Mouse (Mus musculus): ENCODE data around the gene Nelfcd. TPM values are rescaled to one million over a fixed set of nuclear protein-coding genes. Genes with fewer than 3 reads are reported as not detected.

The Nelfcd gene
- 115 and 118 TPM in 2 replicates for polyA plus RNA-seq (2015; fragmentation: Nextera tagmentation; extraction: Ambion mirVana)

DNA sequence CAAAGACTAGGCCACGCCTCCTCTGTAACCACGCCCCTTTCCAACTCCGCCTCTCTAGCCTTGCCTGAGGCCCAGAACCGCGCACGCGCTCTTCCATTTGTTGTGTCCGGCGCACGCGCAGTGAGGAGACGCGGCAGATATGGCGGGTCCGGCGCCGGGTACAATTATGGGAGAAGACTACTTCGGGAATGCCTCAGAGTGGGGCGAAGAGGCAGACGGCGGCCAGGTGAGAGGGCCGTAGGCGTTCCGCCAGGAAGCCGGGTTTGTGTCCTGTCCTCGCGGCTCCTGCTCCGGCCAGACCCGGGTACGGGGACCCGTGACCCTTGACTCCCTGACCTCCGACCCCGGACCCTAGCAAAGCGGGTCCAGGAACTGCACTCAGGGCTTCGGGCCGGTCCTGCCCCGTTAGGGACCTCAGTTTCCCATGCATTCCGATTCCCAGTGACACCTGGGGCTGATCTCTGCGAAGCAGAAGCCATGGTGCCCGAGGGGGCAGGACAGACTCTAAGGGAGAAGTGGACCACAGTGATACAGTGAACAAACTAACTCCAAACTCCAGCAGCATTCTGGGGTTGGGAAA is at the start of gene Nelfcd:
Nelfcd (plus strand) TSS at position 74 of the 580 bp plus-strand sequence.
- Histone ChIP-seq H3K9ac (peak within 1 kb of the TSS; percentile 91), H3K27me3 (no peaks in the 10 kb centered on the region), H3K4me2 (peak within 1 kb of the TSS; percentile 86), H3K27ac (peak within 1 kb of the TSS; percentile 35; the same call in 1 of the 2 replicates), H3K4me1 (replicated peaks) (peaks cover 21% of the 10 kb centered on the region), H3K9me3 (no peaks in the 10 kb centered on the region), H3K4me3 (peak within 1 kb of the TSS; percentile 93), H3K36me3 (peaks cover 11% of the 10 kb centered on the region)
- under 1% methylated on average over 40 of the region's 40 CpGs for WGBS
- ATAC-seq (ENCODE audit: low FRiP score): peak; percentile 92

DNA sequence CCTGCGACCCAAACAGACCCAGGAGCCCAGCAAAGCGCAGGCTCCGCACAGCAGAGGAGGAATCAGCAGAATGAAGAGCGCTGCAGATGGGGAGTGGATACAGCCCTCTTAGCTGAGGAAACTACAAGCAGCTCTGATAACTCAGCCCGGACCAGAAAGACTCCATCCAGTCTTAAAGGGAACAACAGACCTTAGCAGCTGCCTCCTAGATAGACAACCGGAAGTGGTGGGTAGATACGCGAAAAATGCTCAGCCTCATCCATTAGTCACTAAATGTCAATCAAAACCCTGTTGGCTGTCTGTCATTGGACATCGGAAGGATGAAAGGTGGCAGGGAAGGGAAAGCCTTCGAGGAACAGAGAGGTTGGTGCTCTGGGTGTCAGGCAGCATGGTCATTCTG is 49.0 kb upstream of the Nelfcd start:
- H3K9me3 ChIP-seq: no peaks in the 10 kb centered on the region
- H3K4me2 ChIP-seq: no peak overlapping the region
- H3K27ac ChIP-seq: no peak overlapping the region
- WGBS: 87% methylated on average over 10 of the region's 10 CpGs
- ATAC-seq (ENCODE audit: low FRiP score): no peak
- no peaks in the 10 kb centered on the region for H3K4me1 ChIP-seq (replicated peaks)
- no peaks in the 10 kb centered on the region for H3K36me3 ChIP-seq
- H3K9ac ChIP-seq: no peak overlapping the region
- H3K4me3 ChIP-seq: no peak overlapping the region
- H3K27me3 ChIP-seq: no peaks in the 10 kb centered on the region

DNA sequence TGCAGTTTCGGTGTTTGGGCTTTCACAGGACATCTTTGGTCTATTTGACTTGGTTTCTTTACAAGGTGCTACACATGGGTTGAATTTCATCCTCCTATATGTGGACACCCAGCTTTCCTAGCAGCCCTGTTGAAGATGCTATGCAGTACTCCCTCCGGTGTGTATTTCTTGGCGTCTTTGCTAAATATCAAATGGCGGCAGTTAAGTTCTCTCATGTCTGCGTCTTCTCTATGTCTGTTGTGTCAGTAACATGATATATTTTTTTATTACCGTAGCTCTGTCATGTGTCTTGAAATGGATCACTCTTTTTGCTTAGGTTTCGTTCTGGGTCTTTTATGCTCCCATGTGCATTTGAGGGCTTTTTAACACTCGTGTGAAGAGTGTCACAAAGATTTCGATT is 34.6 kb upstream of the Nelfcd start:
- no peaks in the 10 kb centered on the region for H3K4me1 ChIP-seq (replicated peaks)
- no peak overlapping the region for H3K9ac ChIP-seq
- 94% methylated on average over 9 of the region's 9 CpGs for WGBS
- H3K4me2 ChIP-seq: no peak overlapping the region
- no peaks in the 10 kb centered on the region for H3K27me3 ChIP-seq
- H3K4me3 ChIP-seq: no peak overlapping the region
- H3K36me3 ChIP-seq: no peaks in the 10 kb centered on the region
- no peaks in the 10 kb centered on the region for H3K9me3 ChIP-seq
- no peak for ATAC-seq (ENCODE audit: low FRiP score)
- H3K27ac ChIP-seq: no peak overlapping the region

DNA sequence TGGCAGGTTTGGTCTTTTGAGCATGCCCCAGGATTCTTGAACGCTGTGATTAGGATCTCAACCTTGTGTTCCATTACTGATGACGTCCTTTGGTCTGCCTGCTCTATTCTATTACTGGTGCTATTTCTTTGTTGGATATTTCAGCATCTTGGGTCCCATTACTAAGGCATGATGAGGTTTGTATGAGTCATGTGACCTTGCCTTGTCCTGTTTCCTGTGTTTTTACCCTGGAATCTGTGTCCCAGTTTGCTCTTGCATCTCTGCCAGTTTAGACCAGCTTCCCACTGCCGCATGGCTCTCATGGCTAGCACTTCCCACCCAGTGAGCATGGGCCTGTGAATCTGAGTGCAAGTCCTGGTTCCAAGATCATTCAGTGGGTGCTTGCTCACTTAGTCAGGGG is 23.7 kb upstream of the Nelfcd start:
- Histone ChIP-seq H3K9me3 (peaks cover 4% of the 10 kb centered on the region; the same call in 1 of the 2 replicates), H3K36me3 (no peaks in the 10 kb centered on the region), H3K9ac (no peak overlapping the region), H3K4me1 (replicated peaks) (no peaks in the 10 kb centered on the region), H3K27me3 (no peaks in the 10 kb centered on the region), H3K4me3 (no peak overlapping the region), H3K4me2 (no peak overlapping the region), H3K27ac (no peak overlapping the region)
- WGBS: 92% methylated on average over 3 of the region's 3 CpGs
- no peak for ATAC-seq (ENCODE audit: low FRiP score)

DNA sequence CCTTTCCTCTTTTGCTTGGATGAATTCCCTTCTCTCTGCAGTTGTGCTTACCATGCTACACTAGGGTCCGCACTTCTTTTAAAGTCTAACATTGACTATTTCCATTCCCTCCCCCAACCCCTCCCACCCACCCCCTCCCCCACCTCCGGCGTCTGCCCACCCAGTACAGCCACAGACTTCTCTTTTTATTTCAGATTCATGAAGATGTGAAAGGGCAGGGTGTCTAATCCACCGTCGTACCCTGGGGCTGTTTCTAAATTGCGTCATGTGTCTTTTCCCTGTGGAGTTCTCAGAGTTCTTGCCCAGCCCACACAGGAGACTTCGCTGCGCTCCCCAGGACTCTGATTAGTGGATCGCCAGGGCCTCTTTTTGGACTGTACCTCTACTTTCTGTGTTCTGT is 23.1 kb upstream of the Nelfcd start:
- H3K36me3 ChIP-seq: no peaks in the 10 kb centered on the region
- no peak overlapping the region for H3K4me3 ChIP-seq
- H3K4me1 ChIP-seq (replicated peaks): no peaks in the 10 kb centered on the region
- ATAC-seq (ENCODE audit: low FRiP score): no peak
- no peaks in the 10 kb centered on the region for H3K27me3 ChIP-seq
- no peak overlapping the region for H3K4me2 ChIP-seq
- WGBS: 68% methylated on average over 9 of the region's 9 CpGs
- no peak overlapping the region for H3K9ac ChIP-seq
- no peak overlapping the region for H3K27ac ChIP-seq
- H3K9me3 ChIP-seq: peaks cover 4% of the 10 kb centered on the region; the same call in 1 of the 2 replicates

DNA sequence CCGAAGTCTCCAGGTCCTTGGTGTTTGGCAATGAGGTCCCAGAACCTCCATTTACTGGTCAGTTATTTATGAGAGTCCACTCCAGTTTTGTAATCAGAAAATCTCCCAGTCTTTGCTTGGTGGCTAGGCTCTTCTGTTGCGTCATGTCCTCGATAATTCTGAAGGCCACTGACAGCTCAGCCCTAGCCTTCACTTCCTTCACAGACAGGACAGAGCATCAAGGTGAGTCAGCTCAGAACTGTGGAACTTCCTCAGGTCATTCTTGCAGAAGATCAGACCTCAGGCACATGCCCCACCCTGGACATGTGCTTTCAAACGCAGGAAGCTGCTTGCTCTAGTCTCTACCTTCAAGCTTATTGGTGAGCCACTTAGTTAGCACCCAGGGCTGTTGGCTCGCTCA is 22.2 kb upstream of the Nelfcd start:
- no peak overlapping the region for H3K27ac ChIP-seq
- no peak overlapping the region for H3K4me2 ChIP-seq
- no peaks in the 10 kb centered on the region for H3K36me3 ChIP-seq
- H3K4me1 ChIP-seq (replicated peaks): no peaks in the 10 kb centered on the region
- no peak overlapping the region for H3K9ac ChIP-seq
- H3K4me3 ChIP-seq: no peak overlapping the region
- peaks cover 4% of the 10 kb centered on the region; the same call in 1 of the 2 replicates for H3K9me3 ChIP-seq
- ATAC-seq (ENCODE audit: low FRiP score): no peak
- 90% methylated on average over 5 of the region's 5 CpGs for WGBS
- no peaks in the 10 kb centered on the region for H3K27me3 ChIP-seq

DNA sequence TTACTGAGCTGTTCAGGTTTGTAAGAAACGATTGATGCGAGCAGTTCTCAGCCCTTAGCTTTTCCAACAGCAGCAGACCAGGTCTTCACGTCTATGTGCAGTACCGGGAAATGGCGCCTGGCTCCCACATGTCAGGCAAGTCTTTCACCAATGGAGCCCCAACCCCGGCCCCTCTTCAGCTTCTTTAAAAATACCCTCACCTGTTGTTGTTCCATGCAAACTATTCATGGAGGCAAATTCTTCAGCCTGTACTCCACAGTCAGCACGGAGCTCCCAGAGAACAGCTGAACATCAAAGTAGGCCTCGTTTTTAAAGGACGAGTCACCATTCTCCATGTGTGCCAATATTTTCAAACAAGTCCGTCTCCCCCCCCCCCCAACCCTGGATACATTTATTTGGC is 19.0 kb upstream of the Nelfcd start:
- 85% methylated on average over 10 of the region's 10 CpGs for WGBS
- no peak overlapping the region for H3K27ac ChIP-seq
- H3K4me2 ChIP-seq: no peak overlapping the region
- no peaks in the 10 kb centered on the region for H3K27me3 ChIP-seq
- H3K4me1 ChIP-seq (replicated peaks): no peaks in the 10 kb centered on the region
- H3K36me3 ChIP-seq: no peaks in the 10 kb centered on the region
- 0 out of 2 replicates have a peak, but pooled peaks cover 4% of the 10 kb centered on the region for H3K9me3 ChIP-seq
- H3K9ac ChIP-seq: no peak overlapping the region
- no peak for ATAC-seq (ENCODE audit: low FRiP score)
- H3K4me3 ChIP-seq: no peak overlapping the region

DNA sequence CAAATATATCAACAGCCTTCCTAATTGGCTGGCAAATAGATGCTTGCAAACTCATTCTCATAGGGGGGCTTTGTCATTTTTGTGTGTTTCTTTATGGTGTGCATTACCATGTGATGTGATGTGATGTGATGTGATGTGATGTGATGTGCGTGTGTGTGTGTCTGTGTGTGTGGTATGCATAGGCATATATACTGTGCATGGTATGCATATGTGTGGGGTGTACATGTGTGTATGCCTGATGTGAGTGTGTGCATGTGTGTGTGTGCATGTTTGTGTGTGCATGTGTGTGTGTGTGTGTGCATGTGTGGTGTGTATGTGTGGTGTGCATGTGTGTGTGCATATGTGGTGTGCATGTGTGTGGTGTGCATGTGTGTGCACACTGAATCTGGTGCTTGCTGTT is 18.5 kb upstream of the Nelfcd start:
- ATAC-seq (ENCODE audit: low FRiP score): no peak
- Histone ChIP-seq H3K27me3 (no peaks in the 10 kb centered on the region), H3K27ac (no peak overlapping the region), H3K36me3 (no peaks in the 10 kb centered on the region), H3K4me1 (replicated peaks) (no peaks in the 10 kb centered on the region), H3K9me3 (0 out of 2 replicates have a peak, but pooled peaks cover under 1% of the 10 kb centered on the region), H3K4me2 (no peak overlapping the region), H3K9ac (no peak overlapping the region), H3K4me3 (no peak overlapping the region)
- WGBS: 85% methylated on average over 1 of the region's 1 CpGs

DNA sequence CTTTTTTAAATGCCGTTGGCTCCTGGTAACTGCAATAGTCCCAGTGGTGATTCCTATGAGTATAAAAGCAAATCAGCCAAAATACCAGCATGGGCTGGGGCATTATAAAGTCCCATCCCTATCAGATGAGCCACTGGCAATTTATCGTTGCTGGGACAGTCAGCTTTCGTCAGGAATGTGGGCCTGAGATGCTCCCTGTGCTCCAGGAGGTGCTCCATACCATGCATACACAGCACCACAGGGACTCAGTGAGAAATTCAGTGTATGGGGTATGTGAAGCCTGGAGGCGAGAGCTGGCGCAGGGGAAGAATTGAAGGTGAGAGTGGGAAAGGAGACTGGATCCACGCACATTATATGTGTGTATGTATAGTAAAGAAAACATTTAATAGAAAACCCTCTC is 17.7 kb upstream of the Nelfcd start:
- Histone ChIP-seq H3K4me3 (no peak overlapping the region), H3K27me3 (no peaks in the 10 kb centered on the region), H3K9me3 (no peaks in the 10 kb centered on the region), H3K4me1 (replicated peaks) (no peaks in the 10 kb centered on the region), H3K9ac (no peak overlapping the region), H3K36me3 (no peaks in the 10 kb centered on the region), H3K4me2 (no peak overlapping the region), H3K27ac (no peak overlapping the region)
- WGBS: 89% methylated on average over 6 of the region's 6 CpGs
- ATAC-seq (ENCODE audit: low FRiP score): no peak

DNA sequence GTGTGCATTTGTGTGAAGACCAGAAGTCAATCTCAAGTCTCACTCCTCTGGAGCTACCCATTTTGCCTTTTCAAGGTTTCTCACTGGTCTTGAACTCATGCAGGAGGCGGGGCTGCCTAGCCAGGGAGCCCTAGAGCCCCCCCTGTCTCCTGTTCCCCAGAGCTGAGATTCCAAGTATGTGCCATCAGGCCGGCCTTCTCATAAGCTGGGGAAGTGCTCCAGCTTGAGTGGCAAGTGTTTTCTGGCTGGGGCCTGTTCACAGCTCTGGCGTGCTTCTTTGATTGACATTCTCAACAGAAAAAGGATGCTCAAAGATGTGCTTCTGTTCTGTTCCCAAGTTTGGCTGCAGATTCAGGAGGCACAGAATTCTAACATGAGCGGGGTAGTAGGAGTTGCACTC is 15.2 kb upstream of the Nelfcd start:
- no peaks in the 10 kb centered on the region for H3K9me3 ChIP-seq
- H3K4me2 ChIP-seq: no peak overlapping the region
- no peak overlapping the region for H3K9ac ChIP-seq
- no peak overlapping the region for H3K4me3 ChIP-seq
- H3K4me1 ChIP-seq (replicated peaks): no peaks in the 10 kb centered on the region
- no peaks in the 10 kb centered on the region for H3K27me3 ChIP-seq
- 81% methylated on average over 4 of the region's 4 CpGs for WGBS
- H3K27ac ChIP-seq: no peak overlapping the region
- no peak for ATAC-seq (ENCODE audit: low FRiP score)
- H3K36me3 ChIP-seq: no peaks in the 10 kb centered on the region

DNA sequence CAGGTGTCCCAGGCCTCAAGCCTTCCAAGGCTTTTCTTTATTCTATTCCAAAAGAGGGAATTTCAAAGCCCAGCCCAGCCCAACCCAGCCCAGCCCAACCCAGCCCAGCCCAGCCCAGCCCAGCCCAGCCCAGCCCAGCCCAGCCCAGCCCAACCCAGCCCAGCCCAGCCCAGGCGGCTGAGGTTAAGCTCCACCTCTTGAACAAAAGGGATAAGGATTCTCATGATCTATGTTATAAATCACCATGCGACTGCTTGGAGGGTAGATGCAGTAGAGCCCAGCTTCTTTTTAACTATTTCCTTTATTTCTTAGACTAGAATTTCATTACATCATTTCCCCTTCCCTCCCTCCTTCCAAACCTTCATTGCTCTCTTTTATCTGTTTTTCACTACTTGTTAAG is 5.4 kb upstream of the Nelfcd start:
- ATAC-seq (ENCODE audit: low FRiP score): no peak
- H3K4me1 ChIP-seq (replicated peaks): no peaks in the 10 kb centered on the region
- 53% methylated on average over 2 of the region's 2 CpGs for WGBS

DNA sequence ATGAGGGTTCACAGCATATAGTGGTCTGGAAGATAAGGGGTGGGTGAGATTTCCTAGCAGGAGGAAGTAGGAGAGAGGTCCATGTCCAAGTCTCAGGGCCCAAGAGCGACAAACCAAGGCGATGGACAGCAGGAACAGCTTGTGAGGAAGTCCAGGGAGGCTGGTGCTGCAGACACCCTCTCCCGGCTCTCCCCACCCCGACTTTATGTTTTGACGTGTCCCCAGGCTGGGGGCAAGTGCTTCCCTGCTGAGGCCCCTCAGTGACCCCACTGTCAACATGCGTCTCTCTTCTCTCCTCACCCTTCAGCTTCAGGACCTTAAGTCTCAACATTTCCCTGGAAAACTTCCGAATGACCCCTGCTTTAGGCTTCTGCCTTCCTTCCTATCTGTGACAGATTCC is 2.5 kb upstream of the Nelfcd start:
- no peaks in the 10 kb centered on the region for H3K36me3 ChIP-seq
- H3K4me3 ChIP-seq: no peak overlapping the region
- H3K9me3 ChIP-seq: no peaks in the 10 kb centered on the region
- WGBS: 83% methylated on average over 7 of the region's 7 CpGs
- H3K4me1 ChIP-seq (replicated peaks): peaks cover 21% of the 10 kb centered on the region
- no peak overlapping the region for H3K27ac ChIP-seq
- H3K4me2 ChIP-seq: no peak overlapping the region
- no peaks in the 10 kb centered on the region for H3K27me3 ChIP-seq
- H3K9ac ChIP-seq: no peak overlapping the region
- ATAC-seq (ENCODE audit: low FRiP score): no peak

More for the DNA sequence above, 5.4 kb upstream of the Nelfcd start:
- Histone ChIP-seq H3K27ac (no peak overlapping the region), H3K36me3 (no peaks in the 10 kb centered on the region), H3K9me3 (no peaks in the 10 kb centered on the region), H3K4me3 (no peak overlapping the region), H3K4me2 (no peak overlapping the region), H3K9ac (no peak overlapping the region), H3K27me3 (no peaks in the 10 kb centered on the region)

DNA sequence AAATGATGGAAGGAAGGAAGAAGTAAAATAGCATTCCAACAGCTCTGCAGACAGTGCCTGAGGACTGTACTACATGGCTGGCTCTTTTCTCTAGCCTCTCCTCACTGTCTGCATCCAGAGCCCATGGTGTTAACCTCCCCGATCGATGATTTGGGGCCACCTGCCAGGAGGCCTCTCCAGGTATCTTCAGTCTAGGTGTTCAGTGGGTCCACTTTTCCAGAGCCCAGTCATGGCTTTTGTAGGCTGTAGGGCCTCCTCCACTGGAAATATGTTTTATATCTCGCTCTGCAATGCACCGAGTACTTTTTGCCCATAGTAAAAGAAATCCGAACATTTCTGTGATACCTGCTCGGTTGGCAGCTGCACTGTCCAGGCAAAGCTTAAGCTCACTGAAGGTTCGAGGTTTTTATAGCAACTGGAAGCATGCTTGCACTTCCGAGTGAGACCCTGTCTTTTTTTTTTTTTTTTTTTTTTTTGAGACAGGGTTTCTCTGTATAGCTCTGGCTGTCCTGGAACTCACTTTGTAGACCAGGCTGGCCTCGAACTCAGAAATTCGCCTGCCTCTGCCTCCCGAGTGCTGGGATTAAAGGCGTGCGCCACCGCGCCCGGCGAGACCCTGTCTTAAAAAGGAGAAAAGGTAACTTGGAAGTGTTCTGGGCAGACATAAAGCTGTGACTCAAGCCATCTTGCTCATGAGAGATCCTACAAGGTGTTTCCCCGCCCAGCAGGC is 438 bp upstream of the Nelfcd start:
- Histone ChIP-seq H3K4me3 (peak overlapping the region; percentile 93), H3K4me2 (peak overlapping the region; percentile 86), H3K9ac (no peak overlapping the region), H3K36me3 (peaks cover 4% of the 10 kb centered on the region), H3K4me1 (replicated peaks) (peaks cover 21% of the 10 kb centered on the region), H3K9me3 (no peaks in the 10 kb centered on the region), H3K27ac (no peak overlapping the region), H3K27me3 (no peaks in the 10 kb centered on the region)
- no peak for ATAC-seq (ENCODE audit: low FRiP score)
- 47% methylated on average over 18 of the region's 18 CpGs for WGBS
